Mouse (Mus musculus) spleen, postnatal 4 days (tissue): ENCODE data around the gene Cntnap5a.

Experiments used
- DNase-seq, 2 experiments: peaks; one replicate each; pipeline ENCODE4 v3.0.0; 2022; ENCODE audit warnings: low spot score in 2 of 2

The Cntnap5a gene

DNA sequence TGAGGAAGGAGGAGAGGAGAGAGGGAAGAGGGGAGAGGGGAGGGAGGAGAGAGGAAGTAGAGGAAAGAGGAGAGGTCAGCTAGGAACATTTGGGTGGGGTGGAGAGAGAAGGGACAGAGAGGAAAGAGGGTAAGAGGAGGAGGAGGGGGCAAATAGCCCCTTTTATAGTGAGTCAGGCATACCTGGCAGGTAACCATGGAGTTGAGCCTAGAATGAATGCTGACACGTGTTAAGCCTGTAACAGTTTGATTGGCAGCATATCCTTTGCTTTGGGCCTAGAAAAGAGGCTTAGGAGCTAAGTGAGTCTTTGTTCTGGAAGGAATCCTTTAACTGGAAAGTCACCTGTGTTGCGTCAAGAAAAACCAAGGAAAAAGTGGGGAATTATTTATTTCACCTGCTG, 681.6 kb downstream of the Cntnap5a start:
- no peak for DNase-seq

- no peak for DNase-seq
Measured at GRCm38 (mm10) chr1:116366806-116367205, 682.2 kb downstream of the Cntnap5a start.

GRCm38 (mm10) chr1:116367572-116367971, 683.0 kb downstream of the Cntnap5a start:
- no peak for DNase-seq

DNA sequence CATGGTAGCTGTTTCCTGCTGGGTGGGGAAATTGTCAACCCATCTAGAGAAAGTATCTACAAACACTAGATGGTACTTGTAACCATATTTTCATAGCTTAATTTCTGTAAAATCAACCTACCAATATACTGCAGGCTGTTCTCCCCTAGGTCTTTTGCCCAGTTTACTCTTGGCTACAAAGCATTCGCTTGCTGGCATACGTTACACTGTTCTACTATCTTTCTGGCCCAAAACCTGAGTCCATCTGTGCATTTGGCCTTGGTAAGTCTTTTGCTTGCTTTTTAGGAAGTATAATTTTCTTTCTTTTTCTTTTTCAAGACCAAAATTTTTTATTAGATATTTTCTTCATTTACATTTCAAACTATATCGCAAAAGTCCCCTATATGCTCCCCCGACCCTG, 686.3 kb downstream of the Cntnap5a start:
- no peak for DNase-seq

DNA sequence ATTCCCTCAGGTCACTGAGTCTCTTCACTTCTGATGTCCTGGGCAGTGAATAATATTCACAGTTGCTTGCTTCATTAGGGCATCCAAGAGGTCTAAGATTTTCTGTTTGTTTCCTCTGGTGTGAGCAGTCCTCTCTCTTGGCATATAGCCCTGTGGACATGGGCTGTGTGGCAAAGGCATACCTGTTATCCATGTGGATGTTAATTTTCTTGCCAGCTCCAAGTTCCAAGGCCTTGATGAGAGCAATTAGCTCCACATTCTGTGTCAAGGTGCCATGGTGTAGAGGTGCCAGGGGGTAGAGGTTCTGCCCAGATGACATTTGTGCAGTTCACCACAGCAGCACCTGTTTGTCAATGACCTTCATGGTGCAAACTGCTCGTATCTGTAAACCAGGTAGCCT, 689.0 kb downstream of the Cntnap5a start:
- no peak for DNase-seq

- no peak for DNase-seq
Measured at GRCm38 (mm10) chr1:116392390-116392789, 707.8 kb downstream of the Cntnap5a start.

GRCm38 (mm10) chr1:116401996-116402656, 717.6 kb downstream of the Cntnap5a start:
- DNase-seq: no peak

DNA sequence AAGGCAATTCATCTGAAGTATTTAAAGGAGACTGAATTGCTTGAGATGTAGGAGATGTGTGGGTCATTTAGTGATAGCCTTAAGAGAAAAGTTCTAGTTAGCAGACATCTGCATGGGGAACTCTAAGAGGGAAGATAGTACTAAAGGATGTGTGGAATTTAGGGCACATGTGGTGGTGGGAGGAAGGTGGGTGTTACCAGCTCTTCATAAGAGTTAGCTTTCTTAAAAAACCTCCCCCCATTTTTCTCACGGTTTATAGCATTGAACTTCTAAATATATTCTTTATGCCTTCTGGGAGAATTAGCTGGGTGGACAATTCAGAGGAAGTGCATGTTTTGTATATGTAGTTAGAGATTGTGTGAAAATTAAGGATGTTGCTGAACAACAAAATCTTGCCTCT, 725.3 kb downstream of the Cntnap5a start:
- DNase-seq: no peak

GRCm38 (mm10) chr1:116428396-116428795, 743.8 kb downstream of the Cntnap5a start:
- DNase-seq: no peak

DNA sequence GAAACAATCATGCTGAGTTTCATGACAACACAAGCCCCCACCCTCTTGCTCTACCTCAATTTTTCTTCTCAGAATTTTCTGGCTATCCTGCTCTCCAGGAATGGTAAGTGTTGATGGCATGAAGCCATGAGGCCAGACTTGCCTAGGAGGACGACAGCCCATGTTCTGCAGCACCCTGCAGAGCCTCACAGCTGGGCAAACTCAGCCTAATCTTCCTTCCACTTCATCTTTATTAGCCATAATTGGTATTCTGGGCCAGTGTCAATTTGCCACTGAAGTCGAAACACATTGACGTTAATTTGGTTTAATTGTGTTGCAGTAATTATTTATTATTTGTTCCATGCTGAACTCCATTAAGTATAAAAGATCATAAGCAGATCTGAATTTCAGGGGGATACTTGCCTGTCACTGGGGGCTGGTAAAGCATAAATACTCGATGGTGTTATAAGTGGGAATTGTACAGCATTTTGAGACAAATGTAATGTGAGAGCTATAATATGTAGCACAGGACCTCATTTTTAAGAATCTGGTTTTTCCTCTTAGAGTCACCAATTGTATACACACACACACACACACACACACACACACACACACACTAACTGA, 770.7 kb downstream of the Cntnap5a start:
- DNase-seq: no peak

DNA sequence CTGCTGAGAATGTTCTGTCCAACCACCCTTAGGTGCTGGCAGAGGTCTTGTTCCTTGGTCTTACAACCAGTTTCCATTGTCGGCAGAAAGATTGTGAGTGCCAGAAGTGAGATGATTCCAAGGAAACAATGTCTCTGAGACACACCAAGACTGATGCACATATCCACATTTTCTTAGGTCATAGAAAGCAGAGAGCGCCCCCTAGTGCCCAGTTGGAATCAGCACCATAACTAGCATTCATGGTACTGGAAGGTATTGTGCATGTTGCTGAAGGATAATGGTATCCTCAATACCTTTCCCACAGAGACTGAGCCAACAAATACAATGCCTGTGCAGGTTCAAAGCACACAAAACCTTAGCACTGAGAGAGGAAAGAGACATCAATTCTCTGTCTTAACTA, 793.1 kb downstream of the Cntnap5a start:
- no peak for DNase-seq

DNA sequence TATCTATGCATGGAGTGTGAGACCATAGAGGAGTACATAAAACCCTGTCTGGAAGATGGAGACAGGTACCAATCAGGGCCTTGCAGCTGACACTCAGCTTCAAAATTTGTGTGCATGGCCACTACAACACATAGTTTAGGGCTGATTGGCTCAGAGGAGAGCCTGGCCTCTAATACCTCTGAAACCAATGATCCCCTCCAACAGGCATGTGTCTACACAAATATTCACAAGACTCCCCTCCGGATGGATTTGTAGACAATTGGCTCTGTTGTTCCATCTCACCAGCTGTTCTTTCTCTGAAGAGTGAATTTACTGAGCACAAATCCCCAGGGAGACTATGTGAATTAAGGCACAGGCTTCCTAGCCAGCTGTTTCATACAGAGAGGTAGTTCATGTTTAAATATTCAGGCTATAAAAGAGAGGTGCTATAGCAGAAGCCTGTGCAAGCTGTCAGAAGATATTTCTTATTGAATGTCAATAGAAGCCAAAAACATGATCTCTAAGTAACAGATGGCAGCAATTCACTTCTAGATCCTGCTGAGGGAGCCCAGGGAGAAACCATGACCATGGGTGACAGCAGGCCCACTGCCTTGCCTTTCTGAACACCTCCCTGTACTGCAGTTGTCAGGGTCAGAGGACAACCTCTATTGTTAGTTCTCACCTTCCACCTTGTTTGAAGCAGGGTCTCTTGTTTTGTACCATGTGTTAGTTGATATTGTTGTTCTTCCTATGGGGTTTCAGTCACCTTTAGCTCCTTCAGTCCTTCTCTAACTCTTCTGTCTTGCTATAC, 804.4 kb downstream of the Cntnap5a start:
- no peak for DNase-seq

DNA sequence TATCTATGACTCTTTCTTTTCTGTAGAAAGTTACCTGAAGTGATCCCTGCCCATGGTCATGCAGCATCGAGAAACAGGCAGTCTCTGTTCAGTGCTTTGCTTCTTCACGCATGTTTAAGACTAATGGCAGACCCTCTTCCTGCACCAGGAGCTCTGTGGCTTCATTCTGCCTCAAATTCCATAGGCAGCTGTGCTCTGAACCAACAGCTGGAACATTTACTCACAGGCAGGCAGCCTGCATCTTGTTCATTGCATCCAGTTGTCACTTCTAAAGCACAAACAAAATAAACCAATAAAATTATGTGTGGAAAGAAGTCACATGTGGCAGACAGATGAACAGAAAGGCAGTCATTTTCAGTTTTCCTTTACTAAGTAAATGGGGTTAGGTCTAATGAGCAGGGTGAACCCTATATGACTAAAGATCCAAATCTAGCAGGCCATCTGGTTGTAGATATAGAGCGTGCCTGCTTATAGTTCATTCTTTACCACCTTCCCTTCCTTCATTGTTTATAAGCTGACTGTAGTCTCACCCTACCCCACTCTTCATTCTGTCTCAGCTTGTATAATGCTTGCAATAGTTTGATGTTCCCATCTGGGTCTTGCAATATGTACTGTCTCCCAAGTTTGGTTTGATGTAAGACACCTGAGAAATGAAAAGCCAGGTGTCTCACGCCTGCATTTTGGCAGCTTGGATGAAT, 893.6 kb downstream of the Cntnap5a start:
- no peak for DNase-seq

GRCm38 (mm10) chr1:116616272-116616671, 931.7 kb downstream of the Cntnap5a start:
- no peak for DNase-seq
